Mouse (Mus musculus) bone marrow, adult 2 months (tissue): ENCODE measurements around the gene Tex37.

Experiments
- CTCF ChIP-seq: fragments of 200-500 bp; IDR thresholded peaks from 2 replicates; pipeline ENCODE4 v1.5.1; 2011; ENCODE audit warnings: low read length, control low read depth; ENCODE audit not compliant: control insufficient read depth, insufficient read depth
- POLR2A ChIP-seq: fragments of 200-500 bp; IDR thresholded peaks from 2 replicates; pipeline ENCODE4 v1.6.1; 2011; ENCODE audit warnings: low read depth, mild to moderate bottlenecking, control low read depth, low read length, borderline replicate concordance; ENCODE audit not compliant: control insufficient read depth

- TF ChIP-seq CTCF: no peak
- TF ChIP-seq POLR2A: no peak
Measured at GRCm38 (mm10) chr6:70871511-70871980, 47.2 kb downstream of the Tex37 start.
